Mouse (Mus musculus) heart, embryonic 10.5 days (tissue): ENCODE data around the gene Dvl2. TPM values are rescaled to one million over a fixed set of nuclear protein-coding genes. Genes with fewer than 3 reads are reported as not detected.

Experiments
- DNase-seq: peaks from one replicate; pipeline ENCODE4 v3.0.0-alpha.2; 2017; ENCODE audit warnings: low spot score
- H3K27ac ChIP-seq: fragments of 300-500 bp; sonication (generic); 2 replicates; pipeline ENCODE4 v1.5.1; 2016; ENCODE audit warnings: mild to moderate bottlenecking
- H3K27me3 ChIP-seq: fragments of 300-500 bp; sonication (generic); 2 replicates; pipeline ENCODE4 v1.6.1; 2016; ENCODE audit warnings: mild to moderate bottlenecking; ENCODE audit not compliant: poor library complexity, insufficient read depth, severe bottlenecking
- H3K36me3 ChIP-seq: fragments of 300-500 bp; sonication (generic); 2 replicates; pipeline ENCODE4 v1.6.1; 2016; ENCODE audit warnings: mild to moderate bottlenecking, moderate library complexity
- H3K4me1 ChIP-seq: fragments of 300-500 bp; sonication (generic); 2 replicates; pipeline ENCODE4 v1.6.1; 2016; ENCODE audit warnings: mild to moderate bottlenecking
- H3K4me3 ChIP-seq: fragments of 300-500 bp; sonication (generic); 2 replicates; pipeline ENCODE4 v1.5.1; 2016; ENCODE audit warnings: mild to moderate bottlenecking, moderate library complexity
- H3K9me3 ChIP-seq: fragments of 300-500 bp; sonication (generic); 2 replicates; pipeline ENCODE4 v1.6.1; 2016; ENCODE audit warnings: mild to moderate bottlenecking, moderate library complexity
- WGBS: fragments of 180-500 bp; shearing (Covaris S2); methylation state at CpG from one replicate; pipeline ENCODE4 v1.1.7; 2016; 5-methylcytosine and 5-hydroxymethylcytosine counted together
- microRNA counts: library from miRNA; unstranded; fragments of <30 nt; microRNA quantifications from one replicate; lab custom pipeline; 2017
- microRNA-seq: library from miRNA; unstranded; fragments of <30 nt; microRNA quantifications from one replicate; pipeline ENCODE4, GENCODE M21; 2017
- polyA plus RNA-seq: library from polyadenylated mRNA; unstranded; fragments of >200 nt; fragmentation: Nextera tagmentation; extraction: Ambion mirVana; gene quantifications from 2 replicates; pipeline ENCODE4 v1.2.1, GENCODE M21; 2016

The Dvl2 gene
- polyA plus RNA-seq, 1 experiment from 2014 or later = 40.3 TPM

GRCm38 (mm10) chr11:70049816-70050215 lies 49.4 kb downstream of the Dvl2 start:
- DNase-seq = no peak
- peaks cover 7% of the 10 kb centered on the region for H3K4me1 ChIP-seq
- peaks cover 1% of the 10 kb centered on the region for H3K36me3 ChIP-seq
- H3K27ac ChIP-seq = no peak overlapping the region
- H3K9me3 ChIP-seq = no peaks in the 10 kb centered on the region
- WGBS = 58% methylated on average over 10 of the region's 10 CpGs
- H3K4me3 ChIP-seq = no peak overlapping the region
- H3K27me3 ChIP-seq = peaks cover 23% of the 10 kb centered on the region; the same call in 1 of the 2 replicates

- Histone ChIP-seq H3K4me1 (peaks cover 16% of the 10 kb centered on the region), H3K36me3 (no peaks in the 10 kb centered on the region), H3K4me3 (no peak overlapping the region), H3K27me3 (peaks cover 40% of the 10 kb centered on the region), H3K27ac (no peak overlapping the region), H3K9me3 (no peaks in the 10 kb centered on the region)
- DNase-seq = no peak
- 72% methylated on average over 7 of the region's 7 CpGs for WGBS
Measured at GRCm38 (mm10) chr11:70053156-70053555, 52.8 kb downstream of the Dvl2 start.

- H3K4me1 ChIP-seq = peaks cover 16% of the 10 kb centered on the region
- H3K36me3 ChIP-seq = no peaks in the 10 kb centered on the region
- no peak within 1 kb of the TSS for H3K27ac ChIP-seq
- WGBS = 79% methylated on average over 10 of the region's 10 CpGs
- no peaks in the 10 kb centered on the region for H3K9me3 ChIP-seq
- no peak for DNase-seq
- H3K27me3 ChIP-seq = peaks cover 40% of the 10 kb centered on the region
- no peak within 1 kb of the TSS for H3K4me3 ChIP-seq
Measured at GRCm38 (mm10) chr11:70053898-70054570, 53.6 kb downstream of the Dvl2 start, which contains the start of gene Asgr1. Asgr1 (plus strand) TSS chr11:70054085.

GRCm38 (mm10) chr11:70055618-70056214 lies 55.3 kb downstream of the Dvl2 start:
- DNase-seq = no peak
- H3K9me3 ChIP-seq = no peaks in the 10 kb centered on the region
- no peaks in the 10 kb centered on the region for H3K36me3 ChIP-seq
- peaks cover 15% of the 10 kb centered on the region for H3K4me1 ChIP-seq
- peak overlapping the region; percentile 33 for H3K4me3 ChIP-seq
- H3K27me3 ChIP-seq = peaks cover 40% of the 10 kb centered on the region
- WGBS = 23% methylated on average over 18 of the region's 18 CpGs
- no peak overlapping the region for H3K27ac ChIP-seq

- 90% methylated on average over 9 of the region's 9 CpGs for WGBS
- H3K4me3 ChIP-seq = no peak overlapping the region
- peaks cover 15% of the 10 kb centered on the region for H3K4me1 ChIP-seq
- peaks cover 34% of the 10 kb centered on the region for H3K27me3 ChIP-seq
- no peak overlapping the region for H3K27ac ChIP-seq
- no peaks in the 10 kb centered on the region for H3K36me3 ChIP-seq
- H3K9me3 ChIP-seq = no peaks in the 10 kb centered on the region
- no peak for DNase-seq
Measured at GRCm38 (mm10) chr11:70057805-70058204, 57.4 kb downstream of the Dvl2 start.

GRCm38 (mm10) chr11:70059930-70060329 lies 59.5 kb downstream of the Dvl2 start:
- no peak overlapping the region for H3K27ac ChIP-seq
- H3K36me3 ChIP-seq = no peaks in the 10 kb centered on the region
- H3K4me1 ChIP-seq = peaks cover 15% of the 10 kb centered on the region
- no peak overlapping the region for H3K4me3 ChIP-seq
- no peak for DNase-seq
- H3K9me3 ChIP-seq = no peaks in the 10 kb centered on the region
- H3K27me3 ChIP-seq = peaks cover 16% of the 10 kb centered on the region
- WGBS = 36% methylated on average over 6 of the region's 6 CpGs

MicroRNAs within 50 kb of the gene (microRNA counts, 519-probe panel; counts per million panel counts)
- microRNA mmu-miR-324-3p (lab: Ali Mortazavi, UCI) = not detected
- microRNA mmu-miR-324-5p (lab: Ali Mortazavi, UCI) = 3,195 counts per million, percentile 14 among the panel's probes with 10 or more counts

Small RNA genes lying within 50 kb of the gene (microRNA-seq; reads per million reads assigned to microRNA genes)
- not detected for gene Gm44349
- gene Mir324 = 2,292 reads per million, percentile 86 among the genes with 10 or more reads in this experiment

Other genes with a start within 250 kb of the Dvl2 start
- 24.9 and 29.6 TPM in 2 replicates for gene Polr2a, start 242.0 kb upstream of the Dvl2 start, polyA plus RNA-seq
- 0.16 TPM in 1 of 2 replicates, not detected in the other for gene Slc35g3, start 238.6 kb upstream of the Dvl2 start, polyA plus RNA-seq
- 1.7 and 2.4 TPM in 2 replicates for gene Zbtb4, start 234.7 kb upstream of the Dvl2 start, polyA plus RNA-seq
- gene Chrnb1, start 204.7 kb upstream of the Dvl2 start, polyA plus RNA-seq = 3.9 and 4.9 TPM in 2 replicates
- gene Fgf11, start 198.7 kb upstream of the Dvl2 start, polyA plus RNA-seq = 0.97 and 1.1 TPM in 2 replicates
- 1.5 and 1.8 TPM in 2 replicates for gene Tmem102, start 195.0 kb upstream of the Dvl2 start, polyA plus RNA-seq
- not detected in 2 replicates for gene Gm39566, start 185.3 kb upstream of the Dvl2 start, polyA plus RNA-seq
- gene Spem2, start 182.1 kb upstream of the Dvl2 start, polyA plus RNA-seq = 0.08 TPM in 1 of 2 replicates, not detected in the other
- not detected in 2 replicates for gene Spem1, start 178.4 kb upstream of the Dvl2 start, polyA plus RNA-seq
- gene Nlgn2, start 162.8 kb upstream of the Dvl2 start, polyA plus RNA-seq = 1.3 and 3.7 TPM in 2 replicates
- gene Tmem256, start 162.1 kb upstream of the Dvl2 start, polyA plus RNA-seq = 294 and 327 TPM in 2 replicates
- gene Plscr3, start 154.2 kb upstream of the Dvl2 start, polyA plus RNA-seq = 72.7 and 74.5 TPM in 2 replicates
- 0.28 and 1.2 TPM in 2 replicates for gene Tnk1, start 141.9 kb upstream of the Dvl2 start, polyA plus RNA-seq
- not detected in 2 replicates for gene Tmem95, start 122.6 kb upstream of the Dvl2 start, polyA plus RNA-seq
- 5.0 and 6.2 TPM in 2 replicates for gene Kctd11, start 119.2 kb upstream of the Dvl2 start, polyA plus RNA-seq
- gene Acap1, start 105.1 kb upstream of the Dvl2 start, polyA plus RNA-seq = 10.6 and 16.2 TPM in 2 replicates
- 5.5 and 8.7 TPM in 2 replicates for gene 2810408A11Rik, start 99.6 kb upstream of the Dvl2 start, polyA plus RNA-seq
- gene Neurl4, start 99.5 kb upstream of the Dvl2 start, polyA plus RNA-seq = 8.3 and 12.7 TPM in 2 replicates
- 55.2 and 69.4 TPM in 2 replicates for gene Gps2, start 86.7 kb upstream of the Dvl2 start, polyA plus RNA-seq
- 2,011 and 2,470 TPM in 2 replicates for gene Eif5a, start 78.6 kb upstream of the Dvl2 start, polyA plus RNA-seq
- 1.8 and 2.1 TPM in 2 replicates for gene Ybx2, start 64.8 kb upstream of the Dvl2 start, polyA plus RNA-seq
- gene Slc2a4, start 52.4 kb upstream of the Dvl2 start, polyA plus RNA-seq = 17.8 and 24.1 TPM in 2 replicates
- 4.7 and 22.3 TPM in 2 replicates for gene Cldn7, start 35.8 kb upstream of the Dvl2 start, polyA plus RNA-seq
- gene Ctdnep1, start 19.4 kb upstream of the Dvl2 start, polyA plus RNA-seq = 20.5 and 23.8 TPM in 2 replicates
- gene Elp5, start 18.1 kb upstream of the Dvl2 start, polyA plus RNA-seq = 135 and 147 TPM in 2 replicates
- 365 and 379 TPM in 2 replicates for gene Gabarap, start 9.5 kb upstream of the Dvl2 start, polyA plus RNA-seq
- gene Phf23, start 4.8 kb upstream of the Dvl2 start, polyA plus RNA-seq = 51.8 and 73.3 TPM in 2 replicates
- gene Acadvl, start 14.8 kb downstream of the Dvl2 start, polyA plus RNA-seq = 79.1 and 102 TPM in 2 replicates
- 5.7 and 9.3 TPM in 2 replicates for gene Dlg4, start 16.3 kb downstream of the Dvl2 start, polyA plus RNA-seq
- 0.23 and 0.93 TPM in 2 replicates for gene Asgr1, start 53.5 kb downstream of the Dvl2 start, polyA plus RNA-seq
- 0.17 and 1.1 TPM in 2 replicates for gene Asgr2, start 92.0 kb downstream of the Dvl2 start, polyA plus RNA-seq
- 0.28 and 0.59 TPM in 2 replicates for gene Mgl2, start 129.7 kb downstream of the Dvl2 start, polyA plus RNA-seq
- gene Clec10a, start 155.6 kb downstream of the Dvl2 start, polyA plus RNA-seq = 0.31 TPM in 1 of 2 replicates, not detected in the other
- 0.51 and 2.4 TPM in 2 replicates for gene Slc16a11, start 212.2 kb downstream of the Dvl2 start, polyA plus RNA-seq
- gene Slc16a13, start 220.5 kb downstream of the Dvl2 start, polyA plus RNA-seq = 10.0 and 10.4 TPM in 2 replicates
- 10.7 and 15.0 TPM in 2 replicates for gene Bcl6b, start 229.2 kb downstream of the Dvl2 start, polyA plus RNA-seq
- 142 and 153 TPM in 2 replicates for gene 0610010K14Rik, start 237.3 kb downstream of the Dvl2 start, polyA plus RNA-seq
- 6.5 and 8.7 TPM in 2 replicates for gene Gm21988, start 239.2 kb downstream of the Dvl2 start, polyA plus RNA-seq
- gene Rnasek, start 239.2 kb downstream of the Dvl2 start, polyA plus RNA-seq = 126 and 165 TPM in 2 replicates